Mouse (Mus musculus): ENCODE data around the gene Nudt9.

The Nudt9 gene

GRCm38 (mm10) chr5:104085366-104085765 lies 39.3 kb downstream of the Nudt9 start:
- DNase-seq, result no peak

GRCm38 (mm10) chr5:104089751-104090150 lies 43.6 kb downstream of the Nudt9 start:
- DNase-seq, result no peak

- no peak for DNase-seq
Observed at GRCm38 (mm10) chr5:104095416-104096077, 49.4 kb downstream of the Nudt9 start.

- DNase-seq, result no peak
Observed at GRCm38 (mm10) chr5:104096078-104096938, 50.2 kb downstream of the Nudt9 start.

- DNase-seq, result no peak
Observed at GRCm38 (mm10) chr5:104101678-104102531, 55.8 kb downstream of the Nudt9 start.

GRCm38 (mm10) chr5:104103171-104103570 lies 57.1 kb downstream of the Nudt9 start:
- DNase-seq, result no peak

- no peak for DNase-seq
Observed at GRCm38 (mm10) chr5:104104111-104104510, 58.0 kb downstream of the Nudt9 start.

- no peak for DNase-seq
Observed at GRCm38 (mm10) chr5:104108127-104108875, 62.2 kb downstream of the Nudt9 start.

- DNase-seq, result peak; percentile 45
Observed at GRCm38 (mm10) chr5:104108879-104109369, 62.8 kb downstream of the Nudt9 start.

GRCm38 (mm10) chr5:104109516-104109915 lies 63.4 kb downstream of the Nudt9 start:
- DNase-seq, result no peak

GRCm38 (mm10) chr5:104110171-104110920 lies 64.2 kb downstream of the Nudt9 start:
- peak; percentile 46 for DNase-seq

- DNase-seq, result peak; percentile 11
Observed at GRCm38 (mm10) chr5:104112016-104112415, 65.9 kb downstream of the Nudt9 start.

- DNase-seq, result no peak
Observed at GRCm38 (mm10) chr5:104112511-104112910, 66.4 kb downstream of the Nudt9 start.

GRCm38 (mm10) chr5:104113491-104114172 lies 67.5 kb downstream of the Nudt9 start, which contains the start of gene Sparcl1:
Gene Sparcl1 (minus strand): TSS chr5:104113733.
- peak; percentile 49 for DNase-seq

Data from cerebellum, adult 9-11 months (tissue).